Mouse (Mus musculus): ENCODE results near the gene Cuta. TPM values are rescaled to one million over a fixed set of nuclear protein-coding genes. Genes with fewer than 3 reads are reported as not detected.

The Cuta gene
- polyA plus RNA-seq, 1 experiment from 2014 or later = 152 TPM

Small RNA genes within 50 kb of the gene (microRNA-seq; reads per million reads assigned to microRNA genes)
- gene Gm27775 (not detected), gene Mir3083 (not detected), gene Mir6968 (1.2 reads per million)

Other genes with a start within 250 kb of the Cuta start
- gene Crebrf, start 223.9 kb downstream of the Cuta start, polyA plus RNA-seq (2015; fragmentation: Nextera tagmentation; extraction: Ambion mirVana) = 9.4 and 10.2 TPM in 2 replicates
- gene Bnip1, start 158.5 kb downstream of the Cuta start, polyA plus RNA-seq (2015; fragmentation: Nextera tagmentation; extraction: Ambion mirVana) = 56.6 and 60.5 TPM in 2 replicates
- gene Nkx2-5, start 94.6 kb downstream of the Cuta start, polyA plus RNA-seq (2015; fragmentation: Nextera tagmentation; extraction: Ambion mirVana) = 136 and 142 TPM in 2 replicates
- 6.3 and 7.0 TPM in 2 replicates for gene Kifc5b, start 22.5 kb downstream of the Cuta start, polyA plus RNA-seq (2015; fragmentation: Nextera tagmentation; extraction: Ambion mirVana)
- 8.4 and 9.2 TPM in 2 replicates for gene Phf1, start 6.5 kb downstream of the Cuta start, polyA plus RNA-seq (2015; fragmentation: Nextera tagmentation; extraction: Ambion mirVana)
- 1.3 and 2.0 TPM in 2 replicates for gene Syngap1, start 1.7 kb upstream of the Cuta start, polyA plus RNA-seq (2015; fragmentation: Nextera tagmentation; extraction: Ambion mirVana)
- gene Zbtb9, start 33.6 kb upstream of the Cuta start, polyA plus RNA-seq (2015; fragmentation: Nextera tagmentation; extraction: Ambion mirVana) = 9.1 and 9.8 TPM in 2 replicates
- gene Bak1, start 89.4 kb upstream of the Cuta start, polyA plus RNA-seq (2015; fragmentation: Nextera tagmentation; extraction: Ambion mirVana) = 5.3 and 5.4 TPM in 2 replicates
- 1.2 and 1.5 TPM in 2 replicates for gene Itpr3, start 117.7 kb upstream of the Cuta start, polyA plus RNA-seq (2015; fragmentation: Nextera tagmentation; extraction: Ambion mirVana)
- 287 and 310 TPM in 2 replicates for gene Uqcc2, start 194.3 kb upstream of the Cuta start, polyA plus RNA-seq (2015; fragmentation: Nextera tagmentation; extraction: Ambion mirVana)
- 0.16 and 0.20 TPM in 2 replicates for gene Ip6k3, start 228.2 kb upstream of the Cuta start, polyA plus RNA-seq (2015; fragmentation: Nextera tagmentation; extraction: Ambion mirVana)

Measured in heart, embryonic 13.5 days (tissue).